8 mouse cellular contexts compared by ENCODE assay signal in the genomic region with DNA sequence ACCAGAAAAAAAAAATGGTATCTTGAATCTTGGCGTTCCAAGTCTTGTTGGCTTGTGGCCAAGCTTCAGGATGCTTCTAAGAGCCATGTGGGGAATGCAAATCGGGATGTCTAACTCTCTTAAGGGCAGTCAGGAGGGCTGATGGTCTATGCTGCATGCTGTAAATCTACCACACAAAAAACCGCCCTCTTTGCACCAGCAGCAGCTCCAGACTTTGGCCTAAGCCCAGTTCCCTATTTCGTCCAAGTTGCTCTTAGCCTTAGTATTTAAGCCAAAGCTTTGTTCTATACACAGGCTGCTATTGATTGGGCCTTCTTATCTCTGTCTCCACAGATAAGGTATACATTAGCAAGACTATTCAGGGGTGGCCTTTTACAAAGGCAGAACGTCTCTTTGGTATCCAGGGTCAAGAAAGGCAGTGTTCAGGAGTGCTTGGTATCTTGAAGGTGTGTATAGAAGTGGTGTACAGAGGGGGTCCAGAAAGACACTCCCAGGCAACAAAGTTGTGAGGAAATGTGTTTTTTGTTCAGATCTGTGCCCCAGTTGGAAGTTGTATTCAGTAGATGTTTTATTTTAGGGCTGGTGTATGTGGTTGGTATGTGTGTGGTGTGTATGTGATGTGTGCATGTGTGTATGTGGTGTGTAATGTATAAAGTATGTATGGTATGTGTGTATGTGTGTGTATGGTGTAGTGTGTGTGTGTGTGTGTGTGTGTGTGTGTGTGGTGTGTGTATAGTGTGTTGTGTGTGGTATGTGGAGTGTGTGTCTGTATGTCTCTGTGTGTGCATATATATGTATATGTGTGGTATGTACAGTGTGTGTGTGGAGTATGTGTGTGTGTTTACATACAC.
A peak's percentile ranks its signal among the peaks of the same experiment; 100 is the strongest.
DNase-seq lines count a peak whose midpoint lies in the region; ATAC-seq lines count a peak whose summit lies in the region.

No protein-coding gene starts in this region.

- no peak overlapping the region for H3K4me2 ChIP-seq in forebrain, embryonic 15.5 days (replicated peaks)

- ATAC-seq in forebrain, embryonic 15.5 days (replicated peaks), result peak; percentile 58

- H3K4me1 ChIP-seq in forebrain, embryonic 15.5 days, result peaks cover 13% of the 10 kb centered on the region
- peaks cover 5% of the 10 kb centered on the region for H3K4me1 ChIP-seq in forebrain, embryonic 10.5 days

- no peaks in the 10 kb centered on the region for H3K27me3 ChIP-seq in forebrain, embryonic 15.5 days
- no peaks in the 10 kb centered on the region for H3K27me3 ChIP-seq in forebrain, embryonic 10.5 days (ENCODE audit: poor library complexity, severe bottlenecking)

- no peaks in the 10 kb centered on the region for H3K36me3 ChIP-seq in forebrain, embryonic 15.5 days
- H3K36me3 ChIP-seq in forebrain, embryonic 10.5 days (replicated peaks), result no peaks in the 10 kb centered on the region

- H3K9ac ChIP-seq in forebrain, embryonic 15.5 days (replicated peaks), result no peak overlapping the region

- H3K9me3 ChIP-seq in forebrain, embryonic 15.5 days, result no peaks in the 10 kb centered on the region
- H3K9me3 ChIP-seq in forebrain, embryonic 10.5 days, result no peaks in the 10 kb centered on the region

- 32% methylated on average over 5 of the region's 5 CpGs for WGBS in forebrain, embryonic 15.5 days
- 76% methylated on average over 5 of the region's 5 CpGs for WGBS in forebrain, embryonic 10.5 days

- no peak overlapping the region for H3K4me3 ChIP-seq in forebrain, embryonic 15.5 days
- H3K4me3 ChIP-seq in forebrain, embryonic 10.5 days, result no peak overlapping the region

- no peak for DNase-seq in forebrain, embryonic 10.5 days (ENCODE audit: extremely low spot score, low spot score)
- peak; percentile 43 for DNase-seq in testis, postnatal 10 days (ENCODE audit: low spot score)
- no peak for DNase-seq in testis, postnatal 14 days (ENCODE audit: low spot score)
- peak; percentile 35 for DNase-seq in left cerebral cortex, adult 11 months (ENCODE audit: low spot score)
- peak; percentile 24 for DNase-seq in right cerebral cortex, postnatal 25 days
- no peak for DNase-seq in thymus, postnatal 36 days
- no peak for DNase-seq in cerebellum, postnatal 36 days

- H3K27ac ChIP-seq in forebrain, embryonic 15.5 days (replicated peaks), result 0 out of 2 replicates have a peak overlapping the region, but pooled peaks have one; percentile 8
- no peak overlapping the region for H3K27ac ChIP-seq in forebrain, embryonic 10.5 days

Comparison
In these comparisons a context has a peak if more than half of its experiments do, and no peak if none do; other contexts are left out.
1. DNase-seq: peak in testis, postnatal 10 days (single experiment), left cerebral cortex, adult 11 months (single experiment) and right cerebral cortex, postnatal 25 days (single experiment); none in forebrain, embryonic 10.5 days (single experiment), testis, postnatal 14 days (single experiment), thymus, postnatal 36 days (0 of 2) and cerebellum, postnatal 36 days (0 of 2).